Mouse (Mus musculus) heart, embryonic 13.5 days (tissue): ENCODE measurements at regions not wholly inside any gene's neighbourhood (a gene's known extent, or its start where the extent isn't known, plus 50 kb on each side); places are given as distances from the start of the nearest gene placed in this dataset.
"Not testable (repeated sequence)": the region's sequence is repeated elsewhere in the genome, so short reads cannot be mapped to it uniquely, and the experiment has no call there.

Source experiments
- ATAC-seq: fragments of 200-750 bp; cut with Nextera tagmentation; 2 replicates; pipeline ENCODE4 v1.8.0; 2017; ENCODE audit warnings: moderate TSS enrichment; ENCODE audit not compliant: insufficient number of reproducible peaks, low FRiP score, low TSS enrichment; ENCODE audit errors: extremely low read depth
- H3K27ac ChIP-seq: fragments of 300-500 bp; sonication (generic); replicated peaks from 2 replicates; pipeline ENCODE4 v1.5.1; 2015; ENCODE audit warnings: moderate library complexity, mild to moderate bottlenecking, inconsistent platforms
- H3K27me3 ChIP-seq: fragments of 300-500 bp; sonication (generic); replicated peaks from 2 replicates; pipeline ENCODE4 v1.6.1; 2015; ENCODE audit warnings: mild to moderate bottlenecking, inconsistent platforms
- H3K36me3 ChIP-seq: fragments of 300-500 bp; sonication (generic); 2 replicates; pipeline ENCODE4 v1.6.1; 2015; ENCODE audit warnings: mild to moderate bottlenecking, inconsistent platforms
- H3K4me1 ChIP-seq: fragments of 300-500 bp; sonication (generic); 2 replicates; pipeline ENCODE4 v1.6.1; 2015; ENCODE audit warnings: inconsistent platforms
- H3K4me2 ChIP-seq: fragments of 300-500 bp; sonication (generic); 2 replicates; pipeline ENCODE4 v1.6.1; 2015; ENCODE audit warnings: inconsistent platforms, mild to moderate bottlenecking, moderate library complexity
- H3K4me3 ChIP-seq: fragments of 300-500 bp; sonication (generic); 2 replicates; pipeline ENCODE4 v1.5.1; 2015; ENCODE audit warnings: moderate library complexity, mild to moderate bottlenecking, inconsistent platforms
- H3K9ac ChIP-seq: fragments of 300-500 bp; sonication (generic); 2 replicates; pipeline ENCODE4 v1.6.1; 2015; ENCODE audit warnings: inconsistent platforms, mild to moderate bottlenecking, moderate library complexity
- H3K9me3 ChIP-seq: fragments of 300-500 bp; sonication (generic); 2 replicates; pipeline ENCODE4 v1.6.1; 2016; ENCODE audit warnings: inconsistent platforms
- WGBS: fragments of 180-500 bp; shearing (Covaris S2); methylation state at CpG from one replicate; pipeline ENCODE4 v1.1.7; 2015; ENCODE audit warnings: mixed read lengths; 5-methylcytosine and 5-hydroxymethylcytosine counted together

GRCm38 (mm10) chr2:17859234-17859633 is 128.0 kb upstream of the Nebl start:
- no peaks in the 10 kb centered on the region for H3K27me3 ChIP-seq
- no peak overlapping the region for H3K4me3 ChIP-seq
- ATAC-seq = no peak
- H3K4me2 ChIP-seq = no peak overlapping the region
- H3K27ac ChIP-seq = no peak overlapping the region
- H3K9me3 ChIP-seq = no peaks in the 10 kb centered on the region
- WGBS = 86% methylated on average over 8 of the region's 8 CpGs
- H3K36me3 ChIP-seq = no peaks in the 10 kb centered on the region
- peaks cover 33% of the 10 kb centered on the region for H3K4me1 ChIP-seq
- no peak overlapping the region for H3K9ac ChIP-seq

GRCm38 (mm10) chr2:17858326-17858725 is 127.1 kb upstream of the Nebl start:
- no peaks in the 10 kb centered on the region for H3K9me3 ChIP-seq
- H3K4me3 ChIP-seq = no peak overlapping the region
- H3K27me3 ChIP-seq = no peaks in the 10 kb centered on the region
- H3K4me2 ChIP-seq = peak overlapping the region; percentile 23; the same call in 1 of the 2 replicates
- H3K4me1 ChIP-seq = peaks cover 40% of the 10 kb centered on the region
- no peaks in the 10 kb centered on the region for H3K36me3 ChIP-seq
- H3K9ac ChIP-seq = no peak overlapping the region
- ATAC-seq = no peak
- WGBS = 32% methylated on average over 8 of the region's 8 CpGs
- H3K27ac ChIP-seq = no peak overlapping the region

GRCm38 (mm10) chr2:17855566-17856264 is 124.5 kb upstream of the Nebl start:
- H3K27me3 ChIP-seq = no peaks in the 10 kb centered on the region
- WGBS = 65% methylated on average over 11 of the region's 11 CpGs
- ATAC-seq = no peak

GRCm38 (mm10) chr2:17854088-17854487 is 122.8 kb upstream of the Nebl start:
- Histone ChIP-seq H3K27ac (no peak overlapping the region), H3K4me2 (no peak overlapping the region), H3K4me3 (no peak overlapping the region), H3K9ac (no peak overlapping the region), H3K9me3 (no peaks in the 10 kb centered on the region), H3K4me1 (peaks cover 33% of the 10 kb centered on the region), H3K27me3 (no peaks in the 10 kb centered on the region), H3K36me3 (no peaks in the 10 kb centered on the region)
- WGBS = 56% methylated on average over 3 of the region's 3 CpGs
- ATAC-seq = no peak

More at GRCm38 (mm10) chr2:17855566-17856264, 124.5 kb upstream of the Nebl start:
- Histone ChIP-seq H3K4me1 (peaks cover 35% of the 10 kb centered on the region), H3K9ac (no peak overlapping the region), H3K4me3 (no peak overlapping the region), H3K27ac (no peak overlapping the region), H3K4me2 (no peak overlapping the region), H3K9me3 (no peaks in the 10 kb centered on the region), H3K36me3 (no peaks in the 10 kb centered on the region)

GRCm38 (mm10) chr2:17853500-17854011 is 122.3 kb upstream of the Nebl start:
- no peak for ATAC-seq
- no peaks in the 10 kb centered on the region for H3K9me3 ChIP-seq
- peak overlapping the region; percentile 69 for H3K4me2 ChIP-seq
- no peak overlapping the region for H3K27ac ChIP-seq
- WGBS = 33% methylated on average over 11 of the region's 11 CpGs
- H3K9ac ChIP-seq = no peak overlapping the region
- H3K27me3 ChIP-seq = no peaks in the 10 kb centered on the region
- peaks cover 32% of the 10 kb centered on the region for H3K4me1 ChIP-seq
- H3K36me3 ChIP-seq = no peaks in the 10 kb centered on the region
- H3K4me3 ChIP-seq = peak overlapping the region; percentile 44

GRCm38 (mm10) chr2:17852740-17853499 is 121.7 kb upstream of the Nebl start:
- ATAC-seq = no peak
- Histone ChIP-seq H3K4me2 (peak overlapping the region; percentile 69), H3K27me3 (no peaks in the 10 kb centered on the region), H3K9ac (peak overlapping the region; percentile 61), H3K27ac (no peak overlapping the region), H3K4me1 (peaks cover 26% of the 10 kb centered on the region), H3K4me3 (peak overlapping the region; percentile 44), H3K9me3 (no peaks in the 10 kb centered on the region), H3K36me3 (no peaks in the 10 kb centered on the region)
- 5% methylated on average over 16 of the region's 16 CpGs for WGBS

- Histone ChIP-seq H3K27me3 (no peaks in the 10 kb centered on the region), H3K36me3 (no peaks in the 10 kb centered on the region), H3K9me3 (no peaks in the 10 kb centered on the region), H3K4me1 (peaks cover 20% of the 10 kb centered on the region), H3K4me3 (no peak overlapping the region), H3K4me2 (no peak overlapping the region), H3K27ac (no peak overlapping the region), H3K9ac (no peak overlapping the region)
- WGBS = 89% methylated on average over 4 of the region's 4 CpGs
- ATAC-seq = no peak
These were observed 119.5 kb upstream of the Nebl start for GRCm38 (mm10) chr2:17850741-17851140.

GRCm38 (mm10) chr2:17849267-17849666 is 118.0 kb upstream of the Nebl start:
- no peaks in the 10 kb centered on the region for H3K9me3 ChIP-seq
- H3K4me1 ChIP-seq = peaks cover 15% of the 10 kb centered on the region
- ATAC-seq = no peak
- no peaks in the 10 kb centered on the region for H3K36me3 ChIP-seq
- H3K27me3 ChIP-seq = no peaks in the 10 kb centered on the region
- no peak overlapping the region for H3K4me3 ChIP-seq
- H3K4me2 ChIP-seq = no peak overlapping the region
- no peak overlapping the region for H3K27ac ChIP-seq
- WGBS = 30% methylated on average over 4 of the region's 4 CpGs
- no peak overlapping the region for H3K9ac ChIP-seq

- not testable (repeated sequence) for H3K9me3 ChIP-seq, H3K27me3 ChIP-seq, H3K9ac ChIP-seq, H3K27ac ChIP-seq, ATAC-seq, H3K4me2 ChIP-seq, H3K4me3 ChIP-seq, H3K36me3 ChIP-seq, H3K4me1 ChIP-seq
- 82% methylated on average over 7 of the region's 7 CpGs for WGBS
These were observed 114.3 kb upstream of the Nebl start for GRCm38 (mm10) chr2:17845447-17846092.

- Histone ChIP-seq H3K36me3 (no peaks in the 10 kb centered on the region), H3K4me3 (no peak overlapping the region), H3K27me3 (no peaks in the 10 kb centered on the region), H3K9ac (no peak overlapping the region), H3K9me3 (no peaks in the 10 kb centered on the region), H3K27ac (no peak overlapping the region), H3K4me1 (peaks cover 9% of the 10 kb centered on the region), H3K4me2 (no peak overlapping the region)
- ATAC-seq = no peak
- WGBS = 74% methylated on average over 8 of the region's 8 CpGs
These were observed 113.6 kb upstream of the Nebl start for GRCm38 (mm10) chr2:17844662-17845446.

GRCm38 (mm10) chr2:17841963-17842362 is 110.7 kb upstream of the Nebl start:
- H3K27ac ChIP-seq = no peak overlapping the region
- H3K9ac ChIP-seq = no peak overlapping the region
- no peak overlapping the region for H3K4me2 ChIP-seq
- H3K9me3 ChIP-seq = no peaks in the 10 kb centered on the region
- H3K4me1 ChIP-seq = peaks cover 17% of the 10 kb centered on the region
- no peak overlapping the region for H3K4me3 ChIP-seq
- ATAC-seq = no peak
- H3K36me3 ChIP-seq = no peaks in the 10 kb centered on the region
- 40% methylated on average over 3 of the region's 3 CpGs for WGBS
- no peaks in the 10 kb centered on the region for H3K27me3 ChIP-seq
